Mouse (Mus musculus) layer of hippocampus, postnatal 10 days (tissue): ENCODE measurements at regions not wholly inside any gene's neighbourhood (a gene's known extent, or its start where the extent isn't known, plus 50 kb on each side); places are given as distances from the start of the nearest gene placed in this dataset.
"Not testable (repeated sequence)": the region's sequence is repeated elsewhere in the genome, so short reads cannot be mapped to it uniquely, and the experiment has no call there.

Experiments
- DNase-seq, 2 experiments: peaks; one replicate each; pipeline ENCODE4 v3.0.0; 2021; ENCODE audit warnings: low spot score in 2 of 2

GRCm38 (mm10) chr4:44424831-44425704 lies 124.4 kb downstream of the Melk start:
- DNase-seq: peak; percentile 17 to 22

DNA sequence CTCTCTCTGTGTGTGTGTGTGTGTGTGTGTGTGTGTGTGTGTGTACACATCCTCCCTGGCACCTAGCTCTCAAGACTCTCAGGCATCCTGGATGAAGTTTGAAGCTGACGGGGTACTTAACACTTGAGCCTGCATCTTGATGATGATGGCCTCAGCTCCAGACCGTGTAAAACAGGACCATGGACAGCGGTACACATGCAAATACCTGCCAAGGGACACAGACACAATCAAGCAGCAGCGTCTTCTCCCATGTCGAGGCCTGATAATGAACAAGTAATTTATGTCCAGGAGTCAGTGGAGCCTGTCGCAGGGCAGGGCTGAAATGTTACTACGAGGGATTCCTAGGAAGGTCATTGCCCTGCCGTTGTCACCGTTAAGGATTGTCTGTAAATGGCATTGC lies 133.9 kb downstream of the Melk start:
- no peak for DNase-seq

DNA sequence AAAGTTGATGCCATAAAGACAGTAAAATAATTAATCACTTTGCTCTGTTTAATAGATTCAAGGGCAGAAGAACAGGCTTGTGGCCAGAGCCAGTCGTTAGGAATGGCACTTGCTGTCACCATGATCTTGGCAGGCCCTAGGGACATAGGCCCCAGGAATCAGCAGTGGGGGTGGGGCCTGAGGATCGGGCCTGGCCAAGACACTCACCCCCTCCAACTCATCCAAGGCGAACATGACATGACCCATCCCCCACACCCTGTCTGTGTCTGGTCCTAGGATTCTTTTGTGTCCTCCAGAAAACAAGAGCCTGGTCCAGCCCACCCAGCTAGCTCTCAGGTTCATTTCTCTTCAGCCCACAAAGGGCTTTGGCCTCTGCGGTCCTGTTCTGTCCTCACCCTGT lies 144.8 kb downstream of the Melk start:
- DNase-seq: no peak

DNA sequence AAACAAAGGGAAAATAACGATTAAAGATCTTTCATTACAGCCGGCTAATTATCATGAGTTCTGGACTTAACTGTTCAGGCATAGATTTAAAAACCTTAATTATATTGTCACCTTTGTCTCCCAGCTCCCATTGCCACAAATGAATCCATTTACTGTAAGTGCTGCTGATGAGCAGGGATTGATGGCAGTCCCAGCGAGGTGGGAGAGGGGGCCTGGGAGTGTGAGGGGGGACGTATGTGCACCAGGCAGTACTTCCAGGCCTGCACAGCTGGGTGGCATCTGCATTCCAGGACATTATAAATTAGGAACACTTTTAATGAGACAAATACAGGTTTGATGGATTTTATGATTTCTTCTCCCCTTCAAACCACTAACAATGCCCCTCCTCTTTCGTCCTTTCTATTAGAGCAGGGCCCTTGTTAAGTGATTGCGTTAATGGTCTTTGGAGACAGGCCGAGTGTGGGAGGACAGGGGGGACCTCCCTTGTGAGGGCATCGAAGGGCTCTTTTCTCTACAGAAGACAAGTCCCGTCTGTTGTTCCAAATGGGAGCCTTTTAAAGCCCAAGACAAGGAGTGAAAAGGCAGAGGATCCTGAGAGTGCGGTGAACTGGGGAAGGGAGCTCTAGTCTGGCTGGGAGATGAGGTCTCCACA lies 150.3 kb downstream of the Melk start:
- no peak for DNase-seq

DNA sequence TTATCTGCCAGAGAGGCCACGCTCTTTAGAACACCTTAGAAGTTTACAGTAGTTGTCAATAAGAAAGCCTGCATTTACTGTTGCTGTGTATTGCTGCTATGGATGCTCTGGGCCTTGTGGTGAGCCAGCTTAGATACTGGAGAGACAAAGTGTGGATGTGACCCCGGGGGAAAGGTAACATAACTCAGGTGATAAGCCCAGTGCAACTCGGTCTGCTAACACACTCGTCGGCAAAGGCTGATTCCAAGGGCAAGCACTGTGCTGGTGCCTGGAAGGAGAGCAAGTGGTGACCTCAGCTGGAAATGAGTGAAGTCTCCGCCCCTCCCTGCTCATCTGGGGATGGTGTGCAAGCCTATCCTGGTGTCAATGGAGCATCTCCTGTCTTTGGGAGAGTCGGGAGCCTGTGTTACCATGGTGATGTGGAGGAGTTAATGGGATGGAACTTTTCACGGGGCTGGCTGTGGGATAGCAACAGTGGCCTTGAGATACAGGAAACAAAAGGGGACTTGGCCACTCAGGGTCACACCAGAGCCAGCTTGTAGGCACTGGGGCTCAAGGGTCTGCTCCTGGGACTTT lies 151.5 kb downstream of the Melk start:
- DNase-seq: no peak

- DNase-seq: no peak
These were observed 152.9 kb downstream of the Melk start for GRCm38 (mm10) chr4:44453552-44453951.

- no peak for DNase-seq
These were observed 155.2 kb downstream of the Melk start for GRCm38 (mm10) chr4:44455851-44456250.

DNA sequence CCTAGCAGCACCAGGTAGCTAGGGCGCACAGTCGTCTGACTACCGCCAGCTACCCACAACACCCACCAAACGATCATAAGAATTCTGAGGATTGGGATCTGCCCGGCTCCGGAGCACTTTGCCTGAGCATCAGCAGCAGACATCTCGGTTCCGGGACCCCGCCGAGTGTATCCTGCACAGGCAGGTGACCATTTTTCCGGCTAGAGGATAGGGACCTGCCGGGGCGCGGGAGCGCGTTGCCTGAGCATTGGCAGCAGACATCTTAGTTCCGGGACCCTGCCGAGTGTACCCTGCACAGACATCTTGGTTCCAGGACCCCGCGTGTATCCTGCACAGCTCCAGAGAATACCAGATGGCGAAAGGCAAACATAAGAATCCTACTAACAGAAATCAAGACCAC lies 172.8 kb downstream of the Melk start:
- not testable (repeated sequence) for DNase-seq
